Mouse (Mus musculus) intestine, postnatal 0 days (tissue): ENCODE data around the gene Vgll4. TPM values are rescaled to one million over a fixed set of nuclear protein-coding genes. Genes with fewer than 3 reads are reported as not detected.

Experiments
- ATAC-seq: fragments of 200-750 bp; cut with Nextera tagmentation; 2 replicates; pipeline ENCODE4 v1.8.0; 2017; ENCODE audit warnings: mild to moderate bottlenecking, moderate TSS enrichment, moderate library complexity
- H3K27ac ChIP-seq: fragments of 300-500 bp; sonication (generic); 2 replicates; pipeline ENCODE4 v1.5.1; 2014; ENCODE audit warnings: mild to moderate bottlenecking, low read depth, low read length, moderate library complexity
- H3K27me3 ChIP-seq: fragments of 300-500 bp; sonication (generic); replicated peaks from 2 replicates; pipeline ENCODE4 v1.6.1; 2014; ENCODE audit warnings: low read length, mixed read lengths; ENCODE audit not compliant: control insufficient read depth, insufficient read depth
- H3K36me3 ChIP-seq: fragments of 300-500 bp; sonication (generic); 2 replicates; pipeline ENCODE4 v1.6.1; 2014; ENCODE audit warnings: mild to moderate bottlenecking, moderate library complexity; ENCODE audit not compliant: control insufficient read depth, insufficient read depth
- H3K4me1 ChIP-seq: fragments of 300-500 bp; sonication (generic); replicated peaks from 2 replicates; pipeline ENCODE4 v1.6.1; 2014; ENCODE audit warnings: antibody characterized with exemption, low read length, mixed read lengths; ENCODE audit not compliant: control insufficient read depth, insufficient read depth
- H3K4me2 ChIP-seq: fragments of 300-500 bp; sonication (generic); replicated peaks from 2 replicates; pipeline ENCODE4 v1.6.1; 2014; ENCODE audit warnings: low read depth, mild to moderate bottlenecking, moderate library complexity
- H3K4me3 ChIP-seq: fragments of 300-500 bp; sonication (generic); 2 replicates; pipeline ENCODE4 v1.5.1; 2014; ENCODE audit warnings: low read depth, low read length
- H3K9ac ChIP-seq: fragments of 300-500 bp; sonication (generic); 2 replicates; pipeline ENCODE4 v1.6.1; 2014; ENCODE audit warnings: mild to moderate bottlenecking, low read depth, low read length
- H3K9me3 ChIP-seq: fragments of 300-500 bp; sonication (generic); 2 replicates; pipeline ENCODE4 v1.6.1; 2016; ENCODE audit warnings: mixed run types; ENCODE audit not compliant: control insufficient read depth
- CTCF ChIP-seq: sonication (generic); IDR thresholded peaks from 2 replicates; pipeline ENCODE4 v1.5.1; 2016; ENCODE audit warnings: low read depth, mild to moderate bottlenecking, control low read depth, antibody characterized with exemption, moderate library complexity
- WGBS: fragments of 180-500 bp; shearing (Covaris S2); extraction: QIAGEN DNeasy Blood & Tissue Kit; methylation state at CpG from one replicate; pipeline ENCODE4 v1.1.7; 2014; 5-methylcytosine and 5-hydroxymethylcytosine counted together
- polyA plus RNA-seq: library from polyadenylated mRNA; unstranded; fragments of >200 nt; fragmentation: Nextera tagmentation; extraction: Ambion mirVana; gene quantifications from 2 replicates; pipeline ENCODE4 v1.2.1, GENCODE M21; 2015

The Vgll4 gene
- polyA plus RNA-seq, 1 experiment from 2014 or later, result 31.1 TPM

DNA sequence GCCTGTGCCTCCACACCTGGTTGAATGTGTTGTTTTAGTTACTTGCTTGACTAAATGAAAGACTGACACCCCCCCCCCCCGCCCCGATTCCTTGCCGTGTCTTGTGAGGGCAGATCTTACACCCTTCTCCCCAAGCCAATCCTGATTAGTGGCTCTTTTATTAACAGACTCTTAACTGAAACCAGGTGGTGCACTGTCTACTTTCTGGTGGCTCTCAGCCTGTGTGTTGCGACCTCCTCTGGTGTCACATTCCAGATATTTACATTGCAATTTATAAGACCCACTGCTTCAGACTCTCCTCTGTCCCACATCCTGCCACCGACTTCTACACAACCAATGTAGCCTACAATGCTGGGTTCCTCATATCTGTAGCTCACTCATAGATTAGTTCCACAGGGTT lies 27.7 kb upstream of the Vgll4 start:
- Histone ChIP-seq H3K27me3 (no peaks in the 10 kb centered on the region), H3K9me3 (no peaks in the 10 kb centered on the region), H3K9ac (no peak overlapping the region), H3K4me3 (no peak overlapping the region), H3K36me3 (no peaks in the 10 kb centered on the region; the same call in none of the 2 replicates), H3K27ac (no peak overlapping the region), H3K4me2 (no peak overlapping the region), H3K4me1 (peaks cover 4% of the 10 kb centered on the region; the same call in 1 of the 2 replicates)
- TF ChIP-seq CTCF, result no peak
- 61% methylated on average over 5 of the region's 5 CpGs for WGBS
- ATAC-seq, result no peak

DNA sequence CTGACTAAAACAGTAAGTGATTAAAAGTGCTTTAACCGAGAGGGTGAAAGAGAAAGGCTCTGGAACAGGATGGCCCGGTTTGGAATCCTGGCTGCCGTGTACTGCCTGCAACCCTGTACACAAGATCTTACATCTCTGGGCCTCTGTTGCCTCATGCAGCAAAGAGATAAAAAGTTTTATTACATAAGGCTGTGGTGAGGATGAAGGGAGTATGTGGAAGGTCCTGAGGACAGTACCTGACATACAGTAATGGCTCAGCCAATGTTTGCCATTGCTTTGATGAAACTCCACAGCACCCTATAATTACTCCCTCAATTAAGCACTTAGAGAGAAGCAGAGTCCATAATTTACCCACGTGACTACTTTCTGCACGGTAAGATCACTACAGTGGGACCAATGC lies 27.1 kb upstream of the Vgll4 start:
- no peak for TF ChIP-seq CTCF
- Histone ChIP-seq H3K27ac (no peak overlapping the region), H3K4me1 (peaks cover 4% of the 10 kb centered on the region; the same call in 1 of the 2 replicates), H3K4me2 (no peak overlapping the region), H3K36me3 (no peaks in the 10 kb centered on the region; the same call in 1 of the 2 replicates), H3K9me3 (no peaks in the 10 kb centered on the region), H3K27me3 (no peaks in the 10 kb centered on the region), H3K9ac (no peak overlapping the region), H3K4me3 (no peak overlapping the region)
- peak; percentile 32; the same call in 1 of the 2 replicates for ATAC-seq
- 40% methylated on average over 5 of the region's 5 CpGs for WGBS

DNA sequence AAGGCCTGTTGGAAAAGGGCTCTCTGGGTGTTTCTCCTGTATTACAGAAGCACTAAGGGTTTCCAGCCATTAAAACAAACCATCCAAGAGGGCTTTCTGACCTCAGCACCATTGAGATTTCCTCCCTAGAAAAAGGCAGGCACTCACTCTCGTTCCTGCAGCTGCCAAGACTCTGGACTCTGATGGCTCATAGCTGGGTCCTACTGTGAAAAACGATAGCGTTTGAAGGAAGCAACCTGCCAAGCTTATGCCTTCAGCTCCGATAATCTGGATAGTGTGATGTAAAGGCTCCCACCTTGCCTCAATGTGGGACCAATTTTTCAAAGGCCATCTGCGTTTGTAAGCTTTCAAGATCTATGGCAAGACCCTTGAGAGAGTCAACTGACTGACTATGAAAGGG lies 24.3 kb upstream of the Vgll4 start:
- H3K4me2 ChIP-seq, result no peak overlapping the region
- peaks cover 4% of the 10 kb centered on the region; the same call in 1 of the 2 replicates for H3K4me1 ChIP-seq
- H3K27me3 ChIP-seq, result no peaks in the 10 kb centered on the region
- no peaks in the 10 kb centered on the region for H3K9me3 ChIP-seq
- H3K27ac ChIP-seq, result no peak overlapping the region
- H3K9ac ChIP-seq, result no peak overlapping the region
- no peak for TF ChIP-seq CTCF
- H3K4me3 ChIP-seq, result no peak overlapping the region
- no peak for ATAC-seq
- 89% methylated on average over 5 of the region's 5 CpGs for WGBS
- H3K36me3 ChIP-seq, result no peaks in the 10 kb centered on the region

DNA sequence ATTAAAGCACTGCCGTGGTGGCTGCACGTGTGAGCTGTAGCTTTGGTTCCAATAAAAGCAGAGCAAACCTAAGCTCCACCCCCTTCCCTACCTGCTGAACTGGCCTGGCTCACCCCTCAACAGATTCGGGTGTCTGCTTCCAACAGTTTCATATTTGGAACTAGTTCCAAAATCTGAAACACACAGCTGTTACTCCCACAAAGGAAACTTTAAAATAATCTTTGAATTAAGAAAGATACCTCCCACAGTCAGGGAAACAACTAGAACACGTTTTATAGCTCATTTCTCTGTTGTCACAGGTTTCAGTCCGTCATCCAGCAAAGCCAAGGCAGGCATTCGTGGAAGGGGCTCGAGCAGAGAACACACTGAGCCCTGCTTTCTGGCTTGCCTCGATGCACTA lies 23.9 kb upstream of the Vgll4 start:
- H3K4me1 ChIP-seq, result peaks cover 3% of the 10 kb centered on the region; the same call in 1 of the 2 replicates
- no peaks in the 10 kb centered on the region for H3K9me3 ChIP-seq
- no peak for TF ChIP-seq CTCF
- no peak overlapping the region for H3K27ac ChIP-seq
- 67% methylated on average over 8 of the region's 8 CpGs for WGBS
- H3K36me3 ChIP-seq, result no peaks in the 10 kb centered on the region
- no peaks in the 10 kb centered on the region for H3K27me3 ChIP-seq
- no peak overlapping the region for H3K4me2 ChIP-seq
- no peak for ATAC-seq
- H3K9ac ChIP-seq, result no peak overlapping the region
- H3K4me3 ChIP-seq, result no peak overlapping the region

DNA sequence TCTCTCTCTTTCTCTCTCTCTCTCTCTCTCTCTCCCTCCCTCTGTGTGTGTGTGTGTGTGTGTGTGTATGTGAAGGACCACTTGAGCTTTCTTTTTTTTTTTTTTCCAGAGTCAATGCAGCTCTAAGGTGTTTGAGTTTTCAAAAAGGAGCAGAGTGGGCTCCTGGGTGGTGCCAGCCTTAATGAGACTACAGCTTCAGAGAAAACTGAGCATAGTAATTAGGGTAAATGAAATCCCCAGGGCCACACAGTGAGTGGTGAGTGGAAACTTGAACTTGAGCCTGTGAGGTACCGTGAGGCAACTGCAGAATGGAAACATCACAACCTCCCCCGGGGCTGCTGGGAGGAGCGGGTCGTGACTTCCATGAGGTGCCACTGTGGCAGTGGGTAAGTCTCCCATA lies 22.1 kb upstream of the Vgll4 start:
- Histone ChIP-seq H3K9me3 (no peaks in the 10 kb centered on the region), H3K36me3 (no peaks in the 10 kb centered on the region), H3K4me3 (no peak overlapping the region), H3K4me2 (no peak overlapping the region), H3K27me3 (no peaks in the 10 kb centered on the region), H3K9ac (no peak overlapping the region), H3K27ac (no peak overlapping the region), H3K4me1 (no peaks in the 10 kb centered on the region)
- 92% methylated on average over 4 of the region's 4 CpGs for WGBS
- ATAC-seq, result no peak
- no peak for TF ChIP-seq CTCF

DNA sequence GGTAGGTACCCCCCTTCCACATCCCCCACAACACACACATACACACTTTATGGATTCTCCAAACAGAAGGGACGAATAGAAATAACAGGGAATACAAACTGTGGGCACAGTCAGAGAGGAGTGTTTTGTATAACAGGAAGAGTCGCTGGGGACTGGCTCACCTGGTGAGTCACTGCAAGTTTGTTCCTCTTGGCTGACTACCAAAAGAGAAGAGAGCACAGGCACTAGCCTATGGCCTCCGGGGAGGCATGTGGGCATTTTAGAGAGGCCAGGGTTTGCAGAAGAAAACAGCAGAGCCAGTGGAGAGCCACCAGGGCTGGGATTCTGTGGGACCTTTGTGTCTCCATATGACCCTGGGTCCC lies 18.8 kb upstream of the Vgll4 start:
- Histone ChIP-seq H3K4me3 (no peak overlapping the region), H3K9ac (no peak overlapping the region), H3K4me2 (no peak overlapping the region), H3K9me3 (no peaks in the 10 kb centered on the region), H3K27me3 (no peaks in the 10 kb centered on the region), H3K27ac (no peak overlapping the region), H3K4me1 (no peaks in the 10 kb centered on the region), H3K36me3 (no peaks in the 10 kb centered on the region)
- TF ChIP-seq CTCF, result no peak
- peak; percentile 84 for ATAC-seq
- 46% methylated on average over 3 of the region's 3 CpGs for WGBS
